Mouse (Mus musculus): Measurements from ENCODE around the gene Slc15a2. TPM values are rescaled to one million over a fixed set of nuclear protein-coding genes. Genes with fewer than 3 reads are reported as not detected.
A peak's percentile ranks its signal among the peaks of the same experiment; 100 is the strongest.

Gene Slc15a2
- polyA plus RNA-seq (2014; fragmentation: Nextera tagmentation; extraction: Ambion mirVana), result 1.2 and 2.9 TPM in 2 replicates

- H3K27ac ChIP-seq (ENCODE audit: low read depth, low read length), result no peak within 1 kb of the TSS
- ATAC-seq (replicated peaks; ENCODE audit: low FRiP score) (no peak), DNase-seq (ENCODE audit: low spot score) (no peak)
- H3K9ac ChIP-seq (ENCODE audit: low read depth, low read length), result no peak within 1 kb of the TSS
- no peak within 1 kb of the TSS for H3K4me2 ChIP-seq
- WGBS, result 67% methylated on average over 10 of the region's 10 CpGs
- no peaks in the 10 kb centered on the region for H3K9me3 ChIP-seq (ENCODE audit: control insufficient read depth, low read length)
- no peaks in the 10 kb centered on the region for H3K4me1 ChIP-seq (replicated peaks; ENCODE audit: control insufficient read depth, insufficient read depth, low read length)
- H3K36me3 ChIP-seq (ENCODE audit: control insufficient read depth, insufficient read depth, low read length), result no peaks in the 10 kb centered on the region
- no peak within 1 kb of the TSS for H3K4me3 ChIP-seq (ENCODE audit: low read depth, low read length)
- no peaks in the 10 kb centered on the region for H3K27me3 ChIP-seq (replicated peaks; ENCODE audit: control insufficient read depth, insufficient read depth, low read length)
Observed at GRCm38 (mm10) chr16:36784594-36785313, at the start of gene Slc15a2. Slc15a2 (minus strand) TSS chr16:36784962.

DNA sequence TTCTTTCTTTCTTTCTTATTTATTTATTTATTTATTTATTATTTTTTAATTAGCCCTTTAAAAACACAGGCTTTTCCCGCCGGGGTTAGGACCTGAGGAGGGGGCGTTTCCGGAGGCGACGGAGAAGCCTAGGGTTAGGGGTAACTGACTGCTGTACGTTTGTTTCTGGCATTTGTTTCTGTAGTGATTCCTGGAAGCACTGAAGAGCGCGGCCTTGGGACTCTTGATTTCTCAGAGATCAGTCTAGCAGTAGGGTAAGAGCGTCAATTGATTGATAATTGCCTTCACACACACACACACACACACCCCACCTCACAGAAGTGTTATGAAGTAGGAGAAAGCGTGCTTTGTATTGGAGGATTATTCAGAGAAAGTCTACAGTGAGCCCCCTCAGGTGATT, 44.1 kb upstream of the Slc15a2 start:
- Histone ChIP-seq H3K9ac (ENCODE audit: low read depth, low read length) (peak overlapping the region; percentile 86), H3K27ac (ENCODE audit: low read depth, low read length) (no peak overlapping the region), H3K27me3 (replicated peaks; ENCODE audit: control insufficient read depth, insufficient read depth, low read length) (peaks cover 3% of the 10 kb centered on the region; the same call in 1 of the 2 replicates), H3K4me3 (ENCODE audit: low read depth, low read length) (peak overlapping the region; percentile 90), H3K4me1 (replicated peaks; ENCODE audit: control insufficient read depth, insufficient read depth, low read length) (peaks cover 3% of the 10 kb centered on the region; the same call in 1 of the 2 replicates), H3K9me3 (ENCODE audit: control insufficient read depth, low read length) (no peaks in the 10 kb centered on the region), H3K4me2 (peak overlapping the region; percentile 96), H3K36me3 (ENCODE audit: control insufficient read depth, insufficient read depth, low read length) (no peaks in the 10 kb centered on the region)
- WGBS, result 10% methylated on average over 11 of the region's 11 CpGs
- ATAC-seq (replicated peaks; ENCODE audit: low FRiP score) (peak; percentile 5; the same call in 1 of the 2 replicates), DNase-seq (ENCODE audit: low spot score) (no peak)

DNA sequence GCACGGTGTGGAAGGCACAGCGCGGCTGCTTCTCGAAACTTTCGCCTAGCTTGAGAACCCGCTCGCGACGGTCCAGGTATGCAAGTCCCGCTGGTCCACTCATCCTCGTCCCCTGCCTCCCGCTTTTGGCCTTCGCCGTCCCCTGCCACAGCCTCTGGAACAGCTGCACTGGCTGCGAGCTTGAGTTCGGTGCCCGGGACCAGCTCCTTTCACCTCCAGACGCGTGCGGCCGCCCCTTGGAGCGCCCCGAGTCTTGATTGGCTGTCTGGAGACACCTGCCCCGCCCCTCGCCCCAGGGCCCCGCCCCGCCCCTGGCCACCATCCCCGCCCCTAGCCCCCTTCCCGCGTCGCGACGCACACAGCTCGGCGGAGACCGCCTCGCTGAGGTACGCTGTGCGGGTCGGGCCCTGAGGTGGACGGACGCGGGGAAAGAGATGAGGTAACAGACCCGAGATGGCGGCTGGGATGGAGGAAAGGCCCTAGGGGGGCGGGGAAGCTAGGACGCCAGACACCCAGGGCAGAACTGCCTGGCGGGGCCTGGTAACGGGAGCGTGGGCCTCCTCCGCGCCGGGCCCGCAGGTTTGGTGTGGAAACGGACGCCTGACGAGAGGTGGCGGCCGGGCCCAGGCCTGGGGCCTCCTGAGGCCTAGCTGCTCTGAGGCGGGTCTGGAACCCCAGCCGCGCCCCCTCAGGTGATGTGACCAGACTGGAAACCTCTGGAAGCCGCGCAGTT, 43.5 kb upstream of the Slc15a2 start, which contains the start of gene Iqcb1:
TSS of gene Iqcb1 (plus strand) at position 332 of the 733 bp plus-strand sequence.
- peaks cover 3% of the 10 kb centered on the region; the same call in 1 of the 2 replicates for H3K27me3 ChIP-seq (replicated peaks; ENCODE audit: control insufficient read depth, insufficient read depth, low read length)
- no peaks in the 10 kb centered on the region for H3K36me3 ChIP-seq (ENCODE audit: control insufficient read depth, insufficient read depth, low read length)
- H3K4me2 ChIP-seq, result peak within 1 kb of the TSS; percentile 96
- peak; percentile 86 for DNase-seq (ENCODE audit: low spot score)
- peaks cover 3% of the 10 kb centered on the region; the same call in 1 of the 2 replicates for H3K4me1 ChIP-seq (replicated peaks; ENCODE audit: control insufficient read depth, insufficient read depth, low read length)
- peak; percentile 99 for ATAC-seq (replicated peaks; ENCODE audit: low FRiP score)
- no peaks in the 10 kb centered on the region for H3K9me3 ChIP-seq (ENCODE audit: control insufficient read depth, low read length)
- peak within 1 kb of the TSS; percentile 86 for H3K9ac ChIP-seq (ENCODE audit: low read depth, low read length)
- H3K27ac ChIP-seq (ENCODE audit: low read depth, low read length), result no peak within 1 kb of the TSS
- WGBS, result under 1% methylated on average over 64 of the region's 64 CpGs
- peak within 1 kb of the TSS; percentile 90 for H3K4me3 ChIP-seq (ENCODE audit: low read depth, low read length)

DNA sequence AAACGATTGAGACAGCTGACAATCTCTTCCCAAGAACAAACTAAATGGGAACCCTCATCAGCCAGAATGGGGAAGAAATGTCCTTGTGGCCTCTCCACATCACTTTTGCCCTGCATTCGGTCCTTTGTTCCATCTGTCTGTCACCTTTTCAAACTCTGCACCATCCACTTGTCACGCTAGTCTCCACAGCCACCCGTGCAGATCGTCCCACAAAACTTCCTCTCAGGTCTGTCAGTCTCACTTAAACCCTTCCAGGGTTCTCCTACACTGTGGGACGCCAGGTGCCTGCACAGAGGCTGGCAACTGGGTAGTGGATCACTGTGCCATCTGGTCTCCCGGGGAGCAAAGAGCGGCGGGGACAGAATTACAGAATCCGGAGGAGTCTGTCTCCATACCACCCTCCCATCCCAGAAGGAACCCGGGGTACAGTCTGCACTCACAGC, 42.9 kb upstream of the Slc15a2 start:
- peak overlapping the region; percentile 90 for H3K4me3 ChIP-seq (ENCODE audit: low read depth, low read length)
- no peaks in the 10 kb centered on the region for H3K9me3 ChIP-seq (ENCODE audit: control insufficient read depth, low read length)
- ATAC-seq (replicated peaks; ENCODE audit: low FRiP score), result peak; percentile 72; the same call in 1 of the 2 replicates
- H3K4me2 ChIP-seq, result peak overlapping the region; percentile 96
- peak overlapping the region; percentile 86 for H3K9ac ChIP-seq (ENCODE audit: low read depth, low read length)
- WGBS, result 3% methylated on average over 11 of the region's 11 CpGs
- H3K4me1 ChIP-seq (replicated peaks; ENCODE audit: control insufficient read depth, insufficient read depth, low read length), result peaks cover 3% of the 10 kb centered on the region; the same call in 1 of the 2 replicates
- H3K27me3 ChIP-seq (replicated peaks; ENCODE audit: control insufficient read depth, insufficient read depth, low read length), result peaks cover 3% of the 10 kb centered on the region; the same call in 1 of the 2 replicates
- peak; percentile 34 for DNase-seq (ENCODE audit: low spot score)
- H3K36me3 ChIP-seq (ENCODE audit: control insufficient read depth, insufficient read depth, low read length), result no peaks in the 10 kb centered on the region
- no peak overlapping the region for H3K27ac ChIP-seq (ENCODE audit: low read depth, low read length)

DNA sequence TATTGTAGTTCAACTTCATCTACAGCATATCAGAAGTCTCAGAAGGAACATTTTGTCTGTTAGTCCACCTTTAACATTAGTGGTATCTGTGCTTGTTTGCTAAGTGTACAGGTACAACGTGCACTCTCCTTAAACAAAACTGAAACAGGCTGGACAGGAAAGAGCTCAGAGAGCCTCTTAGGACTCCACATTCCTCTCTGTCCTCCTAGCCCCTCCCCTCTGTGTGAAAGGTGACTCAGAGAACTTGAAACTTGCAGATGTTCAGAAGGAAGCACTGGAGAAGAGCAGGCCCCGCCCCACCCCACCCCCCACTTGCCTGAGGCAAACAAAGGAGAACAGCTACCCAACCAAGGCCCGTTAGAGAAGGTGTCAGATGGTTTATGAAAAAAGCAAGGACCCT, 36.7 kb upstream of the Slc15a2 start:
- ATAC-seq (replicated peaks; ENCODE audit: low FRiP score) (0 out of 2 replicates have a peak, but pooled peaks have one; percentile 36), DNase-seq (ENCODE audit: low spot score) (no peak)
- Histone ChIP-seq H3K27ac (ENCODE audit: low read depth, low read length) (no peak overlapping the region), H3K9me3 (ENCODE audit: control insufficient read depth, low read length) (no peaks in the 10 kb centered on the region), H3K27me3 (replicated peaks; ENCODE audit: control insufficient read depth, insufficient read depth, low read length) (peaks cover 3% of the 10 kb centered on the region; the same call in 1 of the 2 replicates), H3K4me2 (no peak overlapping the region), H3K4me3 (ENCODE audit: low read depth, low read length) (no peak overlapping the region), H3K9ac (ENCODE audit: low read depth, low read length) (no peak overlapping the region), H3K36me3 (ENCODE audit: control insufficient read depth, insufficient read depth, low read length) (no peaks in the 10 kb centered on the region), H3K4me1 (replicated peaks; ENCODE audit: control insufficient read depth, insufficient read depth, low read length) (peaks cover 3% of the 10 kb centered on the region; the same call in 1 of the 2 replicates)
- WGBS, result 12% methylated on average over 3 of the region's 3 CpGs

GRCm38 (mm10) chr16:36820747-36821146, 36.0 kb upstream of the Slc15a2 start:
- H3K36me3 ChIP-seq (ENCODE audit: control insufficient read depth, insufficient read depth, low read length), result no peaks in the 10 kb centered on the region
- 72% methylated on average over 3 of the region's 3 CpGs for WGBS
- no peak for DNase-seq (ENCODE audit: low spot score)
- no peak overlapping the region for H3K4me2 ChIP-seq
- peaks cover 3% of the 10 kb centered on the region; the same call in 1 of the 2 replicates for H3K4me1 ChIP-seq (replicated peaks; ENCODE audit: control insufficient read depth, insufficient read depth, low read length)
- no peak overlapping the region for H3K9ac ChIP-seq (ENCODE audit: low read depth, low read length)
- H3K27me3 ChIP-seq (replicated peaks; ENCODE audit: control insufficient read depth, insufficient read depth, low read length), result peaks cover 3% of the 10 kb centered on the region; the same call in 1 of the 2 replicates
- ATAC-seq (replicated peaks; ENCODE audit: low FRiP score), result no peak
- H3K9me3 ChIP-seq (ENCODE audit: control insufficient read depth, low read length), result no peaks in the 10 kb centered on the region
- H3K27ac ChIP-seq (ENCODE audit: low read depth, low read length), result no peak overlapping the region
- no peak overlapping the region for H3K4me3 ChIP-seq (ENCODE audit: low read depth, low read length)

DNA sequence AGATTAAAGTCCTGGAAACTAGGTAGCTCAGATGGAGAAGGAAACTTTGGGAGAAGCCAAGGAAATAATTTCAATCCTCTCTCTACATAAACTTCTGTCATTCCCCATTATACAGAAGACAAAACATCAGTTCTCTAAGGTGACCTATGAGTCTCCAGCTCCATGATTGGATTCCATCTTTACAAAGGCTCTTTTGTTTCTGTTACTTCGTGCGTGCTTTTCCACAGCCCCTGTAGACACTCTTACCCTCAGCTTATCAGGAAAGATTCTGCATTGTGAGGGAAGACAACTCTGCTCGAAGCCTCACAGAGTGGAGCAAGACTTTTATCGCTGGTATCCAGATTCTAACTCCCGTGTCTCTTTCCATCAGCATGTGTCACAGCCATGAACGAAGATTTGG, 35.3 kb upstream of the Slc15a2 start:
- Histone ChIP-seq H3K9ac (ENCODE audit: low read depth, low read length) (no peak overlapping the region), H3K36me3 (ENCODE audit: control insufficient read depth, insufficient read depth, low read length) (no peaks in the 10 kb centered on the region), H3K27ac (ENCODE audit: low read depth, low read length) (no peak overlapping the region), H3K4me2 (no peak overlapping the region), H3K4me1 (replicated peaks; ENCODE audit: control insufficient read depth, insufficient read depth, low read length) (peaks cover 3% of the 10 kb centered on the region; the same call in 1 of the 2 replicates), H3K4me3 (ENCODE audit: low read depth, low read length) (no peak overlapping the region), H3K27me3 (replicated peaks; ENCODE audit: control insufficient read depth, insufficient read depth, low read length) (peaks cover 3% of the 10 kb centered on the region; the same call in 1 of the 2 replicates), H3K9me3 (ENCODE audit: control insufficient read depth, low read length) (no peaks in the 10 kb centered on the region)
- 75% methylated on average over 6 of the region's 6 CpGs for WGBS
- ATAC-seq (replicated peaks; ENCODE audit: low FRiP score) (no peak), DNase-seq (ENCODE audit: low spot score) (no peak)

DNA sequence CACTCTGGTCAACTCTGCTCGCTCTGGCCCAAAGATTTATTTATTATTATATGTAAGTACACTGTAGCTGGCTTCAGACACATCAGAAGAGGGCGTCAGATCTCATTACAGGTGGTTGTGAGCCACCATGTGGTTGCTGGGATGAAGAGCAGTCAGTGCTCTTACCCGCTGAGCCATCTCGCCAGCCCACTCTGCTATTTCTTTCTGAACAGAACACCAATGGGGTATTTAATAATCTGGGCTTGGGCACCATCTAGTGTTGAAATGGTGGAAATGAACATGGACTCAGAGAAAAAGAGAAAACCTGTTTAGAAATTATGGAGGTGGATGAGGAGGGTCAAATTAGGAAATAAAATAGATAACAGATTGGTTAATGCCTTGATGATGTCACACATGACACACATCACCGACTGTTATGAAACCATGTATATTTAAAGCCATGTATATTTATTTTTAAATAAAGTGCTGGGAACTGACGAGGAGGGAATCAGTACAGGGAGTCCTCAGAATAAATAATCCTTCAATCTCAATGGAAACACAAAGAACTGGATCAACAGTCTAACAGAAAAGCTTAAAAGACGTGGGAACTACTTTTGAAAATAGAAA, 32.7 kb upstream of the Slc15a2 start:
- peaks cover 3% of the 10 kb centered on the region; the same call in 1 of the 2 replicates for H3K4me1 ChIP-seq (replicated peaks; ENCODE audit: control insufficient read depth, insufficient read depth, low read length)
- no peak overlapping the region for H3K4me3 ChIP-seq (ENCODE audit: low read depth, low read length)
- H3K9ac ChIP-seq (ENCODE audit: low read depth, low read length), result no peak overlapping the region
- ATAC-seq (replicated peaks; ENCODE audit: low FRiP score), result peak; percentile 79
- no peak overlapping the region for H3K4me2 ChIP-seq
- no peaks in the 10 kb centered on the region for H3K36me3 ChIP-seq (ENCODE audit: control insufficient read depth, insufficient read depth, low read length)
- H3K27me3 ChIP-seq (replicated peaks; ENCODE audit: control insufficient read depth, insufficient read depth, low read length), result no peaks in the 10 kb centered on the region
- no peaks in the 10 kb centered on the region for H3K9me3 ChIP-seq (ENCODE audit: control insufficient read depth, low read length)
- WGBS, result 22% methylated on average over 7 of the region's 7 CpGs
- DNase-seq (ENCODE audit: low spot score), result no peak
- H3K27ac ChIP-seq (ENCODE audit: low read depth, low read length), result no peak overlapping the region
